Mouse (Mus musculus): ENCODE data around the gene Suclg2.
A peak's percentile ranks its signal among the peaks of the same experiment; 100 is the strongest.

Suclg2 gene

GRCm38 (mm10) chr6:95718031-95718968 lies at the start of gene Suclg2:
Gene Suclg2, minus strand, starts transcription at chr6:95718800.
- peak; percentile 86 to 91 for DNase-seq

GRCm38 (mm10) chr6:95766566-95766965 lies 48.0 kb upstream of the Suclg2 start:
- no peak for DNase-seq

- no peak for DNase-seq
These were observed 41.1 kb upstream of the Suclg2 start for GRCm38 (mm10) chr6:95759558-95760172.

- no peak for DNase-seq
These were observed 23.8 kb upstream of the Suclg2 start for GRCm38 (mm10) chr6:95742378-95742777.

DNA sequence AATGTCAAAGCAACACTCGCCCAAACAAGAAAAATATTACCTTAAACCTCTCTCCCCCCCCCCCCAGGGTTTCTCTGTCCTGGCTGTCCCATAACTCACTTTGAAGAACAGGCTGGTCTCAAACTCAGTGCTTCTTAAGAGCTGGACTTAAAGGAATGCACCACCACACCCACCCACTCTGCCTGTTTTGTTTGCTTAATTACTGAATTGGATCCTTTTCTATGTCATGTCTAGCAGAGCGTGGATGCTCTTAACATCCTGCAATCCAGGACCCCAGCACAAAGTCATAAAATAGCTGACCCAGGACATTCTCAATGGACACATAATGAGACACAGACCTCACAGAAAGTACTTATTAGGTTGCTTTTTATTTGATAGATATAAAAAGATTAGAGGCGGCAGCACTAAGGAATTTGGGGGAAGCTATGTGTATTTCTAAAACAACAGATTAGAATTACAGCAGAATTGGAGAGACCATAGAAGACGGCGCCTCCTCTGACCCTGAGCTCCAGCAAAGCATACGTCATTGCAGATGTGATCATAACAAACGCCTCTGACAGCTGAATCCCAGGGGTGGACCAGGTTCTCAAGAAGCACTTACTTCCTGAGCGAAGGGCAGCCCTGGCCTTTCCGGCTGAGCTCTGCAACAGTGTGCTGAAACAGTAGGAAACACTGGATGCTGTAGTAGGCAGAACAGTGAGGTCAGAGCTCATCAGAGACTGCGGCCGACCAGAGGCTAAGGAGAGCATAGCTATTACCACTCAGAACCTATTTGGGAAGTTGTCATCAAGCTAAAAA lies 13.2 kb upstream of the Suclg2 start:
- DNase-seq: no peak

- no peak for DNase-seq
These were observed 10.8 kb upstream of the Suclg2 start for GRCm38 (mm10) chr6:95729399-95729798.

- DNase-seq: no peak
These were observed 6.7 kb upstream of the Suclg2 start for GRCm38 (mm10) chr6:95725281-95725680.

- peak; percentile 24 to 52 for DNase-seq
These were observed 4.8 kb upstream of the Suclg2 start for GRCm38 (mm10) chr6:95723361-95723760.

DNA sequence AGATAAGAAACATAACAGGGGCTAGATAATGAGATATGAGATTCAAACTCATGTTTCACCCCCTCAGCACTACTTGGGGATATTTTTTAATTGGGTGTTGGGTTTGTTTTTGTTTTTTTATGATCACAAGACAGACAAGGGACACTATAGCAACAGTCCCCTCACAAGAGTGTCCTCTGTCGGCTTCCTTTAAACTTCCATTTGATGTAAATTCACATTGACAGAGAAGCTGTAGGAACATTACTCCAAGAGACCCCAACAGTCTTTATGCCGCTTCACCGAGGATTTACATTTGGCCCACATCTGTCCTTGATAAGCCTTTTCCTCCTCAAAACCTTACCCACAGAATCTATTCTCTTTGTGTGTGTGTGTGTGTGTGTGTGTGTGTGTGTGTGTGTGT lies 1.2 kb upstream of the Suclg2 start:
- DNase-seq: no peak

- DNase-seq: no peak
These were observed 351 bp upstream of the Suclg2 start for GRCm38 (mm10) chr6:95718969-95719333.

DNA sequence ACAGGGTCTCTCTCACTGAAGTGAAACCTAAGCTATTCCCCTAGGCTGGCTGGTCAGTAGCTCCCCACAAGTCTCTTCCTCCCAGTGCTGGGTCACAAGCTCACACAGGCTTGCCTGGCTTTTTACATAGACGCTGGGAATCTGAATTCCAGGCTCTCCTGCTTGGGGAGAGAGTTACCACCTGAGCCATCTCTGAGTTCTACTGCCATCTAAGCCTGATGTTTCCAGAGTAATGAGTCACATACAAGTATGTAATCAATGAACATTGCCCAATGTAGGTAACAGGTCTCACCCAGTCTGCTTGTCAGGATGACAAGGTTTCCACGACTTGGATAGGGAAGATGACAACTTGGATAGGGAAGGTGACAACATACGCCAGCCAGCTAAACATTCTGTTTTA lies 1.5 kb downstream of the Suclg2 start:
- DNase-seq: no peak

- DNase-seq: no peak
These were observed 2.1 kb downstream of the Suclg2 start for GRCm38 (mm10) chr6:95716476-95716875.

DNA sequence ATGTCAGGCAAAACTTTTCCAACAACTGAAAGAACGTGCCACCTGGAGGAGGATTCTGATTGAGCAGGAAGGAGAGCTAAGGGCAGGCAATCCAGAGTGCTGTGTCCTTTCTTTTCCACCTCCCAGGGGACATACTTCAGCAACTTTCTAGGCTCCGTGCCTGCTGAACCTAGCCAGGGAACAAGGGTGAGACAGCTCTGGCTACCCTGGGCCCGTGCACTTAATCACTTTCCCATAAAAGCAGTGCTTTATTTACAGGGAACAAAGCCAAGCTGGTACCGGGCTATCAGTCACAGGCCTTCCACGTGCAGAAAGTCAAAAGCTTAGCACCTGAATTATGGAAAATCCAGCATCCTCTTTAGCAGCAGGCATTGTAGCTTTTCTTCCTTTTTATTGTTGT lies 5.4 kb downstream of the Suclg2 start:
- DNase-seq: no peak

DNA sequence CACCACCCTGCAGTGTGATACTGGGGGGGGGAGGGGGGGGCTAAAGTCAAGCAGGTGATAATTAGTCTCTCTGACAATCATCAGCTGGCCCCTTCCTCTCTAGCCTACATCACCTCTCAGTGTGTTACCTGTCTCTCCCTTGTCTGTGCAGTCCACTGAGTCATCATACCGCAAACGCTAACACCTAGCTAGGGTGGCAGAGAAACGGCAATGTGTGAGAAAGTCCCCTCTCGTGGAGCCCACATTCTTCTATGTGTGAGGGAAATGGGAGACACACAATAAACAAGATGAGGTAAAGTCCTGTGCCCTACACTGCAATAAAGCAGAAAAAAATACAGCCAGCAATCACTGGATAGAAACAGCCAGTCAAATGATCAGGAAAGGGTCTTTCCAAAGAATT lies 6.5 kb downstream of the Suclg2 start:
- DNase-seq: no peak

DNA sequence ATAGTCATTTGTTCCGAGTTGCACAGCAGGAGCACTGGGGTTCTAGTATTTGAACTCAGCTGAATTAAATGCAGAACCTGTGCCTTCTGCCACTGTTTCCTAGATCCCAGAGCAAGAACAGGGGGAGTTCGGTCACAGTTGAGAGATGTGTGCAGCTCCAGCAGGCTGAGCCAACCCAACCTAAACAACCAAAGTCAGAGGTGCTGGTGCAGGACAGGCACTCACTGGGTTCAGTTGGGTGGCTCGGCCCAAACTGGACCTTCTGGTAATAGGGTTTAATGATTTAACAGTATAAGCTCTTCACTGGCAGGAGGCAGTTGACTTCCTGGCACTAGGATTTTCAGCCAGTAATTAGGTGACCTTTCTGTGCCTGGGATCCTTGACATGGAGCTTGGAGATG lies 6.9 kb downstream of the Suclg2 start:
- no peak for DNase-seq

- DNase-seq: no peak
These were observed 7.7 kb downstream of the Suclg2 start for GRCm38 (mm10) chr6:95710886-95711285.

DNA sequence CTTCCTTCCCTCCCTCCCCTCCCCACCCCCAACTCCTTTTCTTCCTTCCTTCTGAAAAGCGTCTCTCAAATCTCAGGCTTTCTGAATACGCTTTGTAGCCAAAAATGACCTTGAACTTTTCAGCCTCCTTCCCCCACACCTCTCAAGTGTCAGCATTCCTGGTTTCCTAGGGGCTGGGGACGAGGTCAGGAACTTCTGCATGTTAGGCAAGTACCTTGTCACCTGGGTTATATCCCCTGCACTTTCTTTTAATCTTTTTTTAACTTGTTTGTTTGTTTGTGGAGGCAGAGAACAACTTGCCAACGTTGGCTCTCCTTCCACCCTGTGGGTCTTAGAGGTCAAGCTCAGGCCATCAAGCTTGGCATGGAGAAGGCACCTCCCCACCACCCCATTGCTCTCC lies 9.1 kb downstream of the Suclg2 start:
- DNase-seq: no peak

GRCm38 (mm10) chr6:95709106-95709505 lies 9.5 kb downstream of the Suclg2 start:
- no peak for DNase-seq

DNA sequence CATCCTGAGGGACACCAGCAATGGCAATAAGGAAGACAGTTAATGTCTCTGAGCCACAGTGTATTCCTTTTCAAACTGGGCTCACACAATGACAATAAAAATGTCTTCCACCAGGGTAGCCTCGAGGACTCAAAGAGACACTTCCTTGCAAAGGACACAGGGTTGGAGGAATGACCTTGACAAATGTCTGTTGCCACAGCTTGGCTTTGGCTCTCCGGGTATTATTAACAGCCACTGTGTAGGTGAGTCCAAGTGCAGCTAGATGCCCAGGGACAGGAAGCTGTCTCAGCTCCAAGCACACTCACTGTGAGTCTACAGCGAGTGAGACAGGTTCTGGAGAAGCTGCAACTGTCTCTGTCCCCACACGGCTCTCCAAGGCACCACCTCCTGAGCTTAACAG lies 14.0 kb downstream of the Suclg2 start:
- DNase-seq: no peak

GRCm38 (mm10) chr6:95702200-95702599 lies 16.4 kb downstream of the Suclg2 start:
- DNase-seq: no peak

GRCm38 (mm10) chr6:95701786-95702185 lies 16.8 kb downstream of the Suclg2 start:
- DNase-seq: no peak

GRCm38 (mm10) chr6:95700981-95701610 lies 17.5 kb downstream of the Suclg2 start:
- DNase-seq: no peak

DNA sequence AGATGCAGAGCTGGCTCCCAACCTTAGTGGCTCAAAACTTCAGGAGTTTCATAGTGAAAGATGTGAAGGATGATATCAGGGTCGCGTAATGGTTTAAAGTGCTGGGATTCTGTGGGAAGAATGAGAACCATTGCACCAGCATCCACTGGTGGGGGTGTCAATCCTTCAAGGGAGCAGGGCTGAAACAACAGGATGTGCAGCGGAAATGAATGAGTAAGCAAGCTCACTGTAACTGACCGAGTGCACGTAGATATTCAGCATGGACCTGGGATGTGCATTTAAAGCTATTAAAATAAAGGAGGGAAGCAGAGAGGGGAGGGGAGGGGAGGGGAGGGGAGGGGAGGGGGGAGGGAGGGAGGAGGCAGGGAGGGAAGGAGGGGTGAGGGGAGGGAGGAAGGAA lies 18.4 kb downstream of the Suclg2 start:
- DNase-seq: no peak

Measured in cerebellum, postnatal 10 days (tissue).